Mouse (Mus musculus) urinary bladder, postnatal 36 days (tissue): ENCODE results near the gene Usf1.

Experiments used
- DNase-seq, 2 experiments: peaks; one replicate each; pipeline ENCODE4 v3.0.0; 2022; ENCODE audit warnings: low spot score in 2 of 2, mixed read lengths in 1 of 2

Gene Usf1

DNA sequence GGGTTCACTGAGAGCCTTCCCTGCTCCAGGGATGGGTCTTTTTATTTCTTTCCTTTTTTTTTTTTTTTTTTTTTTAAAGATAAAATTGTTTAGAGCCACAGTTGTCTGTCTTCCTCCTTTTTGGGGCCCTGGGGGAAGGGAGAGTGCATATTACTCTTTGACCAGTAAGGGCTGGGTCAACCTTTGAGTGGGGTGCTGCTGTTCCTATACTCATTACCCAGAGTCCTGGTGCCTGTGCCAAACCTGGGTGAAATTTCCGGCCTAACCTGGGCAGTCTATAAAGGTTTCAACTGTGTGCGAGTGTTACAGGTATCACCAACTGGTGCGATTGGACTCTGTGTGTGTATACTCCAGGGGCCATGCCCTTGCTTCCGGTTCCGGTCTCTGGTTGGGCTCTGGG, 7.5 kb downstream of the Usf1 start, which contains the start of gene Tstd1:
Gene Tstd1, plus strand, starts transcription at position 213 of the 400 bp plus-strand sequence.
- no peak for DNase-seq

DNA sequence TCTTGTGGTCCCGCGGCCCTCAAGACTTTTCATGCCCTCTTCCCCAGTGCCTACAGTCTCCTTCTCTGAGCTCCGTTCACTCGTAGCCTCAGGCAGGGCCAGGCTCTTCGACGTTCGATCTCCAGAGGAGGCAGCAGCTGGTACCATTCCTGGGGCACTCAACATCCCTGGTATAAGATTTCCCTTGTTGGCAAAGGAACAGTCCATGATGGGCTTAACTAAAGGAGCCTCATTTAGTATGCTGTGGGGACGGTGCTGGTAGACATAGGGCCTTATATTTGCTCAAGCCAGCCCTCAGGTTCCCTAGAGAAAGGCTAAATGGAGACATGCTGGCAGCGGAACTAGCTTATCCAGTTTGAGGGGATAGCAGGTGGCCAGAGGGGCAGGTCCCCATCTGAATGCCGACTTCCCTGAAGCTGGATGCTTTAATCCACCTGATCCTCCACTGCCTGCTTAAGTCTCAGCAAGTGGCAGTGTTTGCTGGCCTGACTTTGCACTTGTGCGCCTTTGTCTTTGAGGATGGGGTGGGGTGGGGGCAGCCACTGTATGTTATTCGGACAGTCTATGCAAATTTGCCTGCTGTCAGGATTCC, 8.3 kb downstream of the Usf1 start:
- DNase-seq: no peak

DNA sequence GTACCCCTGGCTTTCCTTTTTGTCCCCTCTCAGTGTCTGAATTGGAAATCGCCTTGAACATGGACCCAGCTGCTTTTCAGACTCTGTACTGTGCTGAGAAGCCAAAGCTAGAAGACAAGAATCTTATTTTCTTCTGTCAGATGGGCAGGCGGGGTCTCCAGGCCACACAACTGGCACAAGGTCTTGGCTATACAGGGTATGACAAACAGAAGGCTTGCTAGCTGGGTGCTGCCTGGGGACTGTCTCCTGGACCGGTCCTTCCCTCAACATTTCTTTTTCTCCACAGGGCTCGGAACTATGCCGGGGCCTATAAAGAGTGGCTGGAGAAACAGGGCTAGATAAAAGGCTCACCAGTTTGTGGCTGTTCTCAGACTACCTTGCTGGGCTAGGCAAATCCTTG, 8.8 kb downstream of the Usf1 start:
- DNase-seq: no peak

DNA sequence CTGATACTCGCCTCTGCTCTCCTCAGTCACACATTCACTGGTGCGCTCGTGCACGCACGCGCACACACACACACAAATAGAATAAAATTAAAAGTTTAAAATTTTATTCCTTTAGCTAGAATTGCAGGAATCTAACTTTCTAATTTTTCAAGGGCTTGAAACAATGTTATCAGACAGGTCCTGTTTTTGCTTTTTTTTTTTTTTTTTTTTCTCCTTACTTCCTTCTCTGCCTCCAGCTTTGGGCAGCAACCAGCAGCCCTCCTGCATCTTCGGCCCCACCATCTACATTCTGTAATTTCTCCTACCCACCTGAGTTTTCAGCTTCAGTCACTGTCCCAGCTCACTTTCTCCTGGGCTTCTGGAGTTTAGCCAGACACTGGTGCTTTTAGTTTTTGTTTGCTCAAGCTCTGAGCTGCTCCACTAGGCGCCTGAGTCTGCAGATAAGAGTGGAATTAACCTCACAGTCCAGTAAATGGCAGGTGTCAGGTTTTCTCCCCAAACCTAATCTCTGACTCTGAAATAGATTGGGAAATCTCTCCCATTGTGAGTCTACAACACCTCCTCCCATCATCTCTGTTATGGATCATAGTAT, 11.5 kb downstream of the Usf1 start:
- DNase-seq: no peak

DNA sequence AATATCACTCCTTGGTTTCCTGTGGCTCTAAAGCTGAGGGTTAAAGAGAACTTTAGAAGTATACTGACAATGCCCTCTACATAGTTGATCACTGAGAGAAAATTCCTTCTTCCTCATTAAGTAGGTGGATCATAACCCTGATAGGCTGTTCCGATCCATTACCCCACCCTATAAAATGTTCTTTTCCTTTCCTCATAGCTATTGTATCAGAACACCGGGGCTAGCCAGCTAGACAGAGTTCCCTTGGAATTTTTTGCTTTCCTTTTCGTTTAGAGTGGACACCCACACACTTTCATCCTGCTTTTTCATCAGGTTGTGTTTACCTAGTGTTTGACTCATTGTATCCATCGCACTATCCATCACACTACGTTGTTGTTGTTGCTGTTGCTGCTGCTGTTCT, 13.5 kb downstream of the Usf1 start:
- no peak for DNase-seq

DNA sequence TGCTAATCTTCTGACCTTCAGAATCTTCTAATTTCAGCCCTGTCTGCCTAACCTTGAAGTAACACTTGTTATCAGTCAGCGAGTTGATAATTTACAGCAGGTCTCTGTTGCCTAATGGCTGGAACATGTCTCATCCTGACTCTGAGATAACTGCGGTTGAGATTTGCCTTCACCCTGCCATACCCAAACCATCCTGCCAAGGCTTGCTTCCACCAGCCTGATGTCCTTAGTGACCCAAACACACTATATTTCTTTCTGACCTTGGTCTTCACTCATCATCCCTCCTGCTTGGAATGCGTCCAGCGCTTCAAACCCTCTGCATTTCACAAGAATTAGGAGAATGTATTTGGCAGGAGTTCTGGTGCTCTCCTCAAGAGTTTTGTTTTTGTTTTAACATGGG, 14.0 kb downstream of the Usf1 start:
- DNase-seq: peak; percentile 47 to 63

DNA sequence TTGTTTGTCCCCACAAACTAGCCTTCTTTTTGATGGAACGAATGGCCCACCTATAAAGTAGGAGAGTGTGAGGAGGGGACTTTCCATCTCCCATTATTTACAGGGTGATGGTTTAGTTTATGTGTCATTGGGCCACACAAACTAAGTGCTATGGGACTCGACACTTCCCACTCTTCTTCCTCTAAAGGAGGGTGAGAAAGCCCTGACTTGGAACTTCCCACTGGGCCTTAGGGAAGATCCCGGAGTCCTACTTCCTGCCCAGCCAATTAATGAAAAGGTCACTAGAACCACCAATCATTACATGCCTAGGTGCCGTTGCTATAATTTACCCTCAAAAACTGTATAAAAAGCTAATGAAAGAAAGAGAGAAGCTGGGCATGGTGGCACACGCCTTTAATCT, 21.0 kb downstream of the Usf1 start:
- no peak for DNase-seq

DNA sequence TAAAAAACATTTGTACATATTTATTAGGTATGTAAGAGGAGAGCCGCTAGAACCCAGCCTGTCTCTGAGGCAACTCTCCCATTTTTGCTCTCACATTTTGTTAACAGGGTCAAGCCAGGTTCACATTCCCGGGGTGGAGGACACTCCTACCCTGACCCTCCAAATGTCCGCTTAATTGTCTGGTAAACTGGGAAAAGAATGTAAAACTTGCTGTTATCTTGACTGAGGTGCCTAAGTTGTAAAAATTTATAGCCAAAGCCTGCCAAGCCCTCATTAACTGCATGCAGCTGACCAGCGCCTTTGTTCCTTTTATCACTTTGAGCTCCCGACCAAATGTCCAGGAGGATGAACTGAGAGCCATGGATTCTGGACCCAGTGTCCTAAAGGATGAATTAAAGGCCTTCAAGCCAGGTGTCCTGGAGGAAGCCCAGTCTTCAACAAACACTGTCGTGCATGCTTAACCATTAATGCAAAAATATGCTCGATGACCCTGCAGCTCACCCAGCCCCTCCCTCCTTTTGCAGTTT, 24.2 kb downstream of the Usf1 start:
- DNase-seq: no peak

DNA sequence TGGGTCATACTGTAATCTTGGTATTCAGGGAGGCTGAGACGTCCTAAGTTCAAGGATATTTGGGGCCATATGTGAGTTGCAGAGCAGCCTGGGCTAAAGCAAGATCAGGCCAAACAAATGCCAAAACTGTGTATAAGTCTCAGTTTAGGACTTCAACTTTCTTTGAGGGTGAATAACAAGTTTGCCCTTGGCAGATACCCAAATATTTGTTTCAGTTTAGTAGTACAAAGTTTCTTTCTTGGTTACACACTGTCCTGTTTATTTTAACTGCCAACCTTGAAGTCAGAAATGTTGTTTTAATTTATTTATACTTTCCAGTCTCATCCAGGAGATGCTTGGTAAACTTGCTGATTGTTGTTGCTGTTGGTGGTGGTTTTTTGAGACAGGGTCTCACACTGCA, 24.9 kb downstream of the Usf1 start:
- no peak for DNase-seq

DNA sequence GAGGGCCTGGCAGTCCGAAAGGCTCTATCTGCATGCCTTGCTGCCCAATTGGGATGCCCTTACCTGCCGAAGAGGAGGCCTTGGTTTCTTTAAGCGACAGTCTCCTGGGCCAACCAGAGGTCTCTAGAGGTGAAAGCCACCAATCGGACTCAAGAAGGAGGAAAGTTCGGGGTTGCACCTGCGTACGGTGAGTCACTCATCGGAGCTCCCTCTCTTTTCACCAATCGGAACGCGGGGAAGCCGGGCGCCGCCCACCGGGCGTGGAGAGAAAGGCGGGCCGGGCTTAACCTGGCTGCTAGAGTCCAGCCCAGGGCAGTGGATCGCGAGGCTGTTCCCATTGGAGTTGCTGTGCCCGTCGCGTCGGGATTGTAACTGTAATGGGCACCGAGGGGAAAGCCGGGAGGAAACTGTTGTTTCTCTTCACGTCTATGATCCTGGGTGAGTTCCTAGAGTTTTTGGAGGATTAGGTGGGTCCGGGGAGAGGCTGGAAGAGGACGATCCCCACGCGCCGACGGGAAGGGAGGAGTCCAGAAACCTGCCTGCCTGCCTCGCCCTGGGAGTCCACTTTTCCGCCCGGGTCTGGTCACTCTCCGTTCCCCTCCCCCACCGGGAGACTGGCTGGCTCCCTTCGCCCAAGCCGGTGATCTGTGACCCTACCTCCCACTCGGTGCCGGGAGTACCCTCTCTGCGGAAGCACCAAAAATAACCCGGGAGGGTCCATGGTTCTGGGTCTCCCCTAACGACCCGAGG, 26.3 kb downstream of the Usf1 start, which contains the start of gene F11r:
Gene F11r, plus strand, starts transcription at position 272 of the 750 bp plus-strand sequence.
- peak; percentile 94 to 95 for DNase-seq

DNA sequence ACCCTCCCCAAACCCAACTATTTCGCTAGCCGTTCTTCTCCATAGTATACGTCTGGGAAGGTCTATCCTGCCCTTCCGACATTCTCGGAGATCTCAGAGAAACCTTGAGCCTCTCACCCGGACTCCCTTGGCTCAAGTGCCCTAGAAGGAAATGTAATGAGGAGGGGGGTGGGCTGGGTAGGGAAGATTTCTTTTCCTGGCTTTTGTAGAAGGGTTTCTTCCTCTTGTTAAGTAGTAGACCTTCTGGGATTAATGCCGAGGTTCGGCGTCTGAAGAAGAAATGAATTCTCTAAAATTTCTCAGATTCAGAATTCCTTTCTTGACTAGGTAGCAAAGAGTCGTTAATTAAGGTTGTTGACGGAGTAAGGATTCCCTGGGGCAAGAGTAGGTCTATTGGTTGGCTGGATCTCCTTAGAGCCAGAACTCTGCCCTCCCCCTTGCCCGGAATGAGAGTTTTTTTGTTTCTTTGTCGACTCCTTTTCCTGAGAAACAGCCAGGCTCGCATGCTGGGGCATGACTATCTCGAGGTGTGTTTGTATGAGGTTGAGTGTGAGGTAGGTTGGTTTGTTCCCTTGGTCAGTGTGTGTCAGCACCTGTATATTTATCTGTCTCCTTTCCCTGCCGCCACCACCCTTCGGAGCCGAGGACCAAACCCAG, 27.0 kb downstream of the Usf1 start:
- peak; percentile 49 to 58 for DNase-seq

DNA sequence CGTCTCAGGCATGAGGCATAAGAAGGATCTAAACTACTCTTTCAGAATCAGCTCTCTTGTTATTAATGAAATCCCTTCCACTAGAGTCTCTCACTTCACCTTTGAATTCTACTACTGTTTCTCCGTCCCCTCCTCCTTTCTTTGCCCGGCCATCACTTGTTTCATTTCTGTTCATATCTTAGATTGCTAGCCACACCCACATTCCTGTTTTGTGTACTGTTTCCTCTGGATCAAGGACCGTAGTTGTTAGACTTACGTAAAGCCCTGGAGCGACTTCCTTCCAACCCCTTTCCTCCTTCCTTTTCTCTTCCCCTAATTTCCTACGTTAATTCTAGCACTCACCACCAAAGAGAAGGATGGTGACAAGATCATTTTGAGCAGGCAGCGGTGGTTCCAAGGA, 28.0 kb downstream of the Usf1 start:
- no peak for DNase-seq

DNA sequence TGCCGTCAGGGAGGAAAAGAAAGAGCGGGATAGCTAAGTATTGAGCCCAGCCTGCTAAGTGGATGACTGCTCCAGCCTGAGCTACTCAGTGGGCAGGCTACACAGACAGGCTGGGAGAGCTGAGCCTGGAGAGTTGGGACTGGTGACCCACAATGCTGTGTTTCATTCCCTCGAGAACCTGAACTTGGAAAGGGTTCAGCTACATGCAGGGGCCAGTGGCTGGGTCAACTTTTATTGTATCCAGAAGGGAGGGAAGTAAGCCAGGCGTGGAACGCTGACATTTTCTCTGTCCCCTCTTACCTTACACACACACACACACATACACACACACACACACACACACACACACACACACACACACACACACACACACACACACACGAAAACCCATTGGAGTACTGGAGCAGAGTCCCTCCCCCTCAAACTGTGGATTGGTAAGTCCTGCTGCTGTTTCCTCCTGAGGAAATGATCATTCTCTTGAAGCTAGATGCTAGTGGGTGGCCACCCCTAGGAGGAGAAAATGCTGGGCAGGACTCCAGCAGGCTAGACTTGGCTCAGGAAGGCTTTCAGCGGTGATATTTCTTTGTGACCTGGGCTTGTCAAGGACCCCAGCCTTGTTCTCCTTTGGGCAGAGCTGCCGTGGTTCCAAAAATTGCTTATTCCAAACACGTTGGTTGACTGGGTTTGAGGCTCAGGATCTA, 29.1 kb downstream of the Usf1 start:
- DNase-seq: peak in 1 of 2 experiments; percentile 66

DNA sequence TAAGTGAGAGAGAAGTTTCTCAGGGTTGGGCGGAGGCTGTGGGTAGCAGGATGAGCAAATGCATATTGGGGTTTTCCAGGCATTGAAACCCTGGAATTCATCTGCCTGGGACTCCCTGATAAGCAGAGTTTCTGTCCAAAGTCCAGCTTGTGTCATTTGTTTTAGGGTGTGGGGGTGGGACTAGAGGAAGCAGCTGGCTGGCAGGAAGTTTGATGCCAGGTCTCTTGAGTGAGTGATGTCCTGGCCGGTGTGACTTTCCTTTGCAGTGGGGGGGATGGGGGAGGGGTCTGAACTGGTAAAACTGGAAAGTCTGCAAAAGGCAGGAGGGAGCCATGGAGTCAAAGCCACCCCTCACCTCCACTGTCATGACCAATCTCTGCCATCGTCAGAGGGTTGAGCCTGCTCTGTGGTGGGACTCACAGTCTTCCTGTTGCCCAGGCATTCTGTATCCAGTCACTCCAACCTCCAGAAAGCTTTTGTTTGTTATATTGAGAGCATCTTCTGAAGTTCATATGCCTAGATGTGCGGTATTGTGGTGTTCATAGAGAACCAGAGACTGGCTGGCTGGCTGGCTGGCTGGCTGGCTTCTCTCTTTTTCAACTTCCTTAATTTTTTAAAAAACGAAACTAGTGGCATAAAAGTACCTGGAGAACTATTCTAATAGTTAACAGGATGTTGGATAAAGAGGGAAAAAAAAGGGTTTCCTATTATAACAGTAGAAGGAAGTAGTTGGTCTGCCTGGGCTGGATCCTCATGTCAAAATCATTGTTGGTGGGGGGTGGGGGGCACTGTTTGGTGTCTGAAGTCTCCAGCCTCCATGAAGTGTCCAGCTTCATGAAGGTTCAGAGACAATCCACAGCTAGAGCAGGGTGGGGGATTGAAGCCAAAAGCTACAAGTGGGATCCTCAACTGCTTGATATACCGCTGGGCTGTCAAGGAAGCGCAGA, 30.6 kb downstream of the Usf1 start:
- DNase-seq: peak in 1 of 2 experiments; percentile 49

DNA sequence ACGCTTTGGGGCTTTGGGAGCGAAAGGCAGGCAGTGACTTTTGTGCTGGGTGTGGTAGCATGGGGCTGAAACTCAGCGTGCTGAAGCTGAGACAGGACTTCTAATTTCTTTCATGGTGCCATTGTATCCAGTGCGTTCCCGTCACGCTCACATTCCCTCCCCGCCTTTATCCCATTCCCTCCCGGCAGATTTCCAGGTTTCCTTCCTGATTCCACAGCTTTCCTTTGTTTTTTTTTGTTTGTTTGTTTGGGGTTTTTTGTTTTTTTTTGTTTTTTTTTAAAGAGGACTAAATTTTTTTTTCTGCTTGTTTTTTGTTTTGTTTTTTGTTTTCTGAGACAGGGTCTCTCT, 31.3 kb downstream of the Usf1 start:
- DNase-seq: no peak

DNA sequence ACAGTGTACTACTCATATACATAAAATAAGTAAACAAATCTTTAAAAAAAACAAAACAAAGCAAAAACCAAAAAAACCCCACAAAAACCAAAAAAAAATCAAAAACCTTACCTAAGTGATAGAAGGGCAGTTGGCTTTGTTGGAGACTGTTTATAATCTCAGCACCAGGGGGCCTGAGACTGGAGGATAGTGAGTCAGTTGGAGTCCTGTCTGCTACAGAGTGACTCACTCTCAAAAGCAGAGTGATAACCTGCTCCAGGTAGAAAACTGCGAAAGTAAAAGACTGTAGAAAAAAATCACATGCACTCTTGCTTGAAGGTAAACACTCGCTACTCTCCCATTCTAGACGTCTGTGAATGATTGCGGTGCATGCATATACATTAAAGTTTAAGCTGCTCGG, 33.9 kb downstream of the Usf1 start:
- DNase-seq: no peak

DNA sequence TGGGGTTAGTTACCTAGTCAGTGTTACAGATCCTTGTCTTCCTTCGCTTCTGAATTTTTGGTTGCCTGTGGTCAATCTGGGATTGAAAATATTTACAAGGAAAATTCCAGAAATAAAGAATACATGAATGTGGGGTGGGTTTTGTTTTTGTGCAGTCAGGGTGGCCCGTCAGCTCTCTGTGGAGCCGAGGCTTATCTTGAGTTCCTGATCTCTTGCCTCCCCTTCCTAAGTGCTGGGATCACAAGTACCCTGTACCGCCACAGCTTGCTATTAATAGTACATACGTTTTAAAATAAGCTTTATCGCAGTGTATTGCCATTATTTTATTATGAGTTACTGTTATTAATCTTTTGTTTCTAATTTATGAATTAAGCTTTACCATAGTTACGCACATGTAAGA, 35.7 kb downstream of the Usf1 start:
- no peak for DNase-seq

DNA sequence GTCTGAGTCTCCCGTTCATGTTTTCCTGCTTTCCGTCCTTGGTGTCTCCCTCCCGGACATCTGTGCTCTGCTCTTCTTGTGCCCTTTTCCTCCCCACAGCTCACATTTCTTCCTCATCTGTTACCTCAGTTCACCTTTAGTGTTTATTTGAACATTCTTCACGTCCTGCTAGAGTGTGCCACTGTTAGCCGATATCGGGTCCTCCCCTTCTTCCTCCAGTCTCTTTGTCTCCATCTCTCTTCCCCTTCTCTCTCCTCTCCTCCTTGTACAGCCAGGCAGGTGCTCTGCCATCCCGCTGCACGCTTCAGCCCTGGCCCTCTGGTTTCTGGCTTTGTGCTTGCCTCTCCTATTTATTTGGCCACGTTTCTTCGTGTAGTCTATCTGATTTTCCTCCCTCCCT, 36.6 kb downstream of the Usf1 start:
- DNase-seq: no peak

DNA sequence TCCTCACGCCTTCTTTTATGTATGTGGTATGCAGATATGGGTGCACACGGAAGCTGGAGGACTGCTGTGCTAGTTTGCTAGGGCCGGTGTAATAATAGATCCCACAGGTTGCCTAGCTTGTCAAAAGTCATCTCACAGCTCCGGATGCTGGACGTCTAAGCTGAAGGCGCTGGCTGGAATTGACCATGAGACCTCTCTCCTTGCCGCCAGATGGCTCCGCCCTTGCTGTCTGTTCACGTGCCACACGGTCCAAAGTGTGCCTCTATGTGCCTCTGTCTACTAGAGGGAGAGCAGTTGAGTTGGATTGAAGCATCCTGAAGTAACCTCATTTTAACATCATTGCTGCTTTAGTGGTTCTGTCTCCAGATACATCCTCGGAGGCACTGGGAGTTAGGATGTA, 38.9 kb downstream of the Usf1 start:
- DNase-seq: no peak

DNA sequence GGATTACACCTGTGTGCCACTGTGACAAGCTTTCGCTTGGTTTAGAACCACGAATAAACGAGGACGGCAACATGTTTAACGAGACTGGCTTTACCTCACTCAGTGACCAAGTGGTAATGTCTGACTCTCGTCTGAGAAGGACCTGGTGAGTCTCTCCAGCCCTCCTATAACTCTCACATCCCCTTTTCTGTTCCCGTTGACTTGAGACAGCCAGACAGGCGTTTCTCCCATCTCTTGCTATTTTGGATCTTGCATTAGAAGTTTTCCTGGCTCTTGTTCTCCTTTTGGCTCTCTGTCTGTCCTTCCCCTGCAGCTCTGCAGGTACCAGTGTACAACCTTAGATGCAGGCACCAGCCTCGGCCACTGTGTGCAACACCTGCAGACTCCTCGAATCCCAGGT, 39.9 kb downstream of the Usf1 start:
- DNase-seq: no peak

DNA sequence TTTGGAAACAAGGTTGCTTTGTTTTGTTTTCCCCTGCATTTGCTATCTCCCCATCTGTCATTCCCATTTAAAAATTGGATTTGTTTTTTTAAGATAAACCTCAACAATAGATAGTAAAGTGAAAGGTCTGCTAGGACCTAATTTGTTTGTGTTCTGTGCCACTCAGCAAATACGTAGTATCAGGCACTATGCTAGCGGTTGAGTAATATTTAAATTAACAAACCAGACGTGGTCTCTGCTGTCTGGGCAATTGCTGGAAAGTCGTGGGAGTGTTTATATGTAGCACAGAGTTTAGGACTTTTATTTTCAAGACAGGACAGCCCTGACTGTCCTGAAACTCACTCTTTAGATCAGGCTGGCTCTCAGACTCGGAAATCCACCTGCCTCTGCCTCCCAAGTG, 41.4 kb downstream of the Usf1 start:
- DNase-seq: no peak
